Mouse (Mus musculus) small intestine, adult 2 months (tissue): ENCODE measurements around the gene Hmgb2. TPM values are rescaled to one million over a fixed set of nuclear protein-coding genes. Genes with fewer than 3 reads are reported as not detected.

Experiments used
- H3K27ac ChIP-seq: fragments of 200-500 bp; 2 replicates; pipeline ENCODE4 v1.5.1; 2012; ENCODE audit warnings: low read depth, low read length, control low read depth, inconsistent platforms; ENCODE audit not compliant: insufficient read depth
- H3K27me3 ChIP-seq: fragments of 200-500 bp; 2 replicates; pipeline ENCODE4 v1.6.1; 2012; ENCODE audit warnings: mild to moderate bottlenecking, moderate library complexity, low read length, inconsistent platforms; ENCODE audit not compliant: control insufficient read depth, insufficient read depth
- H3K36me3 ChIP-seq: fragments of 200-500 bp; 2 replicates; pipeline ENCODE4 v1.6.1; 2012; ENCODE audit warnings: mild to moderate bottlenecking, low read length, control low read depth, inconsistent platforms; ENCODE audit not compliant: control insufficient read depth, insufficient read depth
- H3K4me1 ChIP-seq: fragments of 200-500 bp; 2 replicates; pipeline ENCODE4 v1.6.1; 2012; ENCODE audit warnings: low read length, inconsistent platforms, mixed read lengths; ENCODE audit not compliant: control insufficient read depth, insufficient read depth, insufficient read length
- H3K4me3 ChIP-seq: fragments of 200-500 bp; 2 replicates; pipeline ENCODE4 v1.5.1; 2012; ENCODE audit warnings: low read depth, mild to moderate bottlenecking, control low read depth, inconsistent platforms, low read length, moderate library complexity
- CTCF ChIP-seq: fragments of 200-500 bp; IDR thresholded peaks from 2 replicates; pipeline ENCODE4 v1.5.1; 2012; ENCODE audit warnings: low read depth, mild to moderate bottlenecking, control low read depth, inconsistent platforms, low read length, moderate library complexity, mixed read lengths; ENCODE audit not compliant: insufficient replicate concordance, insufficient read length; ENCODE audit errors: extremely low read depth
- POLR2A ChIP-seq: fragments of 200-500 bp; IDR thresholded peaks from 2 replicates; pipeline ENCODE4 v1.6.1; 2012; ENCODE audit warnings: low read depth, mild to moderate bottlenecking, control low read depth, inconsistent platforms, low read length, moderate library complexity
- WGBS: fragments of 180-500 bp; shearing (Covaris S2); methylation state at CpG from one replicate; pipeline ENCODE4 v1.1.7; 2018; 5-methylcytosine and 5-hydroxymethylcytosine counted together
- polyA plus RNA-seq: library from polyadenylated mRNA; depleted of rRNA; stranded (reverse); fragments of >200 nt; gene quantifications from 2 replicates; pipeline ENCODE4 v1.2.3, GENCODE M21; 2012

The Hmgb2 gene
- polyA plus RNA-seq, 1 experiment, result 7.9 TPM

GRCm38 (mm10) chr8:57541405-57541804 is 29.7 kb downstream of the Hmgb2 start:
- H3K27ac ChIP-seq, result no peak overlapping the region

GRCm38 (mm10) chr8:57546401-57546800 is 34.7 kb downstream of the Hmgb2 start:
- peaks cover 20% of the 10 kb centered on the region for H3K36me3 ChIP-seq
- no peak overlapping the region for H3K27ac ChIP-seq
- no peak overlapping the region for H3K4me3 ChIP-seq
- H3K4me1 ChIP-seq, result no peaks in the 10 kb centered on the region
- 84% methylated on average over 3 of the region's 3 CpGs for WGBS
- no peaks in the 10 kb centered on the region for H3K27me3 ChIP-seq
- TF ChIP-seq POLR2A (no peak), CTCF (no peak)

More at GRCm38 (mm10) chr8:57541405-57541804, 29.7 kb downstream of the Hmgb2 start:
- Histone ChIP-seq H3K4me3 (no peak overlapping the region), H3K27me3 (no peaks in the 10 kb centered on the region), H3K4me1 (peaks cover 2% of the 10 kb centered on the region; the same call in 1 of the 2 replicates), H3K36me3 (peaks cover 19% of the 10 kb centered on the region)
- 82% methylated on average over 9 of the region's 9 CpGs for WGBS
- no peak for TF ChIP-seq CTCF
- TF ChIP-seq POLR2A, result no peak

- H3K4me3 ChIP-seq, result no peak overlapping the region
- WGBS, result 96% methylated on average over 3 of the region's 3 CpGs
- no peaks in the 10 kb centered on the region for H3K4me1 ChIP-seq
- peaks cover 22% of the 10 kb centered on the region for H3K36me3 ChIP-seq
- no peaks in the 10 kb centered on the region for H3K27me3 ChIP-seq
- no peak for TF ChIP-seq CTCF
- TF ChIP-seq POLR2A, result no peak
- H3K27ac ChIP-seq, result no peak overlapping the region
Measured at GRCm38 (mm10) chr8:57546834-57547233, 35.1 kb downstream of the Hmgb2 start.

GRCm38 (mm10) chr8:57547581-57547980 is 35.9 kb downstream of the Hmgb2 start:
- 93% methylated on average over 12 of the region's 12 CpGs for WGBS
- Histone ChIP-seq H3K4me3 (no peak overlapping the region), H3K36me3 (peaks cover 19% of the 10 kb centered on the region), H3K27ac (no peak overlapping the region), H3K4me1 (no peaks in the 10 kb centered on the region), H3K27me3 (no peaks in the 10 kb centered on the region)
- TF ChIP-seq CTCF (no peak), POLR2A (no peak)

- 77% methylated on average over 14 of the region's 14 CpGs for WGBS
- no peak overlapping the region for H3K4me3 ChIP-seq
- peaks cover 11% of the 10 kb centered on the region for H3K36me3 ChIP-seq
- H3K27ac ChIP-seq, result no peak overlapping the region
- H3K4me1 ChIP-seq, result no peaks in the 10 kb centered on the region
- H3K27me3 ChIP-seq, result no peaks in the 10 kb centered on the region
- TF ChIP-seq CTCF (no peak), POLR2A (no peak)
Measured at GRCm38 (mm10) chr8:57552102-57553032, 40.7 kb downstream of the Hmgb2 start.

- H3K36me3 ChIP-seq, result 0 out of 2 replicates have a peak, but pooled peaks cover 1% of the 10 kb centered on the region
- WGBS, result 89% methylated on average over 9 of the region's 9 CpGs
- no peaks in the 10 kb centered on the region for H3K4me1 ChIP-seq
- no peak overlapping the region for H3K27ac ChIP-seq
- no peak overlapping the region for H3K4me3 ChIP-seq
- TF ChIP-seq CTCF (no peak), POLR2A (no peak)
- no peaks in the 10 kb centered on the region for H3K27me3 ChIP-seq
Measured at GRCm38 (mm10) chr8:57560926-57561325, 49.2 kb downstream of the Hmgb2 start.

- no peaks in the 10 kb centered on the region for H3K4me1 ChIP-seq
- H3K27ac ChIP-seq, result no peak overlapping the region
- peaks cover 4% of the 10 kb centered on the region; the same call in 1 of the 2 replicates for H3K36me3 ChIP-seq
- no peak for TF ChIP-seq CTCF
- TF ChIP-seq POLR2A, result no peak
- H3K4me3 ChIP-seq, result no peak overlapping the region
- H3K27me3 ChIP-seq, result no peaks in the 10 kb centered on the region
- WGBS, result 92% methylated on average over 3 of the region's 3 CpGs
Measured at GRCm38 (mm10) chr8:57562741-57563140, 51.0 kb downstream of the Hmgb2 start.
